Mouse (Mus musculus): ENCODE measurements around the gene Zfp385c.

DNA sequence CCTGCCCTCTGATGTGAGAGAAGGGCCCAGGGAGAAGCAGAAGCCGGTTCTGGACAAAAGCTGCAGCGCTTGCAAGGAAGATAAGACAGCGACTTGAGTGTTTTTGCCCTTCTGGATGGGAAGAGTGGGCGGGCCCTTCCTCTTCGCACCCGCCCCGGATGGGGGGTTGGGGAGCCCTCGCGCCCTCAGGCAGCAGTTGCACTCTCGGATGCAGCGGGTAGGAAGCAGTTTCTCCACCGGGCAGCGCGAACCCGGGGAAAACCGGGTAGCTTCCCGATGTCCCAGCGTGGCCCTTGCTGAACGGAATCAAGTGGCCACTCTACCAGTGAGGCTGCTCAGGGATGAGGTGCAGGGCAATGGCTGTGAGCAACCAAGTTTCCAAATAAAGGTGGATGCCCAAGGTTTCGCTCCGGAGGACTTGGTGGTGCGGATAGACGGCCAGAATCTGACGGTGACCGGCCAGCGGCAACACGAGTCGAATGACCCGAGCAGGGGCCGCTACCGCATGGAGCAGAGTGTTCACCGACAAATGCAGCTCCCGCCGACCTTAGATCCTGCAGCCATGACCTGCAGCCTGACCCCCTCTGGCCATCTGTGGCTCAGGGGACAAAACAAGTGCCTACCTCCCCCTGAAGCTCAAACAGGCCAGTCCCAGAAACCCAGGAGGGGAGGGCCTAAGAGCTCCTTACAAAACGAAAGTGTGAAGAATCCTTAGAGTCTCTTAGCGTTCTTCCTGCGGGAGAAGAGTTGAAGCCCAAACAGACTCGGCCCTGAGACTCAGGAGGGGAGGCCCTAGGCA lies 21.7 kb upstream of the Zfp385c start, which contains the start of gene Hspb9:
- TF ChIP-seq CTCF (IDR thresholded peaks at IDR 0.05; ENCODE audit: low read depth) (no peak), EP300 (optimal IDR thresholded peaks at IDR 0.05) (no peak)
